Mouse (Mus musculus) kidney, embryonic 16.5 days (tissue): ENCODE measurements at regions not wholly inside any gene's neighbourhood (a gene's known extent, or its start where the extent isn't known, plus 50 kb on each side); places are given as distances from the start of the nearest gene placed in this dataset.

ENCODE experiments used
- ATAC-seq: fragments of 200-750 bp; cut with Nextera tagmentation; 2 replicates; pipeline ENCODE4 v1.8.0; 2017; ENCODE audit warnings: moderate TSS enrichment; ENCODE audit not compliant: low FRiP score, low TSS enrichment
- H3K27ac ChIP-seq: fragments of 300-500 bp; sonication (generic); 2 replicates; pipeline ENCODE4 v1.5.1; 2014; ENCODE audit warnings: low read length
- H3K27me3 ChIP-seq: fragments of 300-500 bp; sonication (generic); 2 replicates; pipeline ENCODE4 v1.6.1; 2014; ENCODE audit warnings: low read length, control low read depth, mixed read lengths; ENCODE audit not compliant: insufficient read depth
- H3K36me3 ChIP-seq: fragments of 300-500 bp; sonication (generic); 2 replicates; pipeline ENCODE4 v1.6.1; 2014; ENCODE audit warnings: low read length, control low read depth, mixed read lengths; ENCODE audit not compliant: insufficient read depth
- H3K4me1 ChIP-seq: fragments of 300-500 bp; sonication (generic); 2 replicates; pipeline ENCODE4 v1.6.1; 2014; ENCODE audit warnings: low read length, control low read depth, mixed read lengths; ENCODE audit not compliant: insufficient read depth
- H3K4me2 ChIP-seq: fragments of 300-500 bp; sonication (generic); replicated peaks from 2 replicates; pipeline ENCODE4 v1.6.1; 2014; ENCODE audit warnings: low read depth, low read length
- H3K4me3 ChIP-seq: fragments of 300-500 bp; sonication (generic); 2 replicates; pipeline ENCODE4 v1.5.1; 2014; ENCODE audit warnings: mild to moderate bottlenecking, low read length
- H3K9ac ChIP-seq: fragments of 300-500 bp; sonication (generic); replicated peaks from 2 replicates; pipeline ENCODE4 v1.6.1; 2014; ENCODE audit warnings: low read length
- H3K9me3 ChIP-seq: fragments of 300-500 bp; sonication (generic); 2 replicates; pipeline ENCODE4 v1.6.1; 2016; ENCODE audit warnings: low read length, control low read depth
- whole genome bisulfite sequencing: fragments of 180-500 bp; shearing (Covaris S2); extraction: QIAGEN DNeasy Blood & Tissue Kit; methylation state at CpG from one replicate; pipeline ENCODE4 v1.1.7; 2014; 5-methylcytosine and 5-hydroxymethylcytosine counted together

- Histone ChIP-seq H3K36me3 (no peaks in the 10 kb centered on the region), H3K27ac (no peak overlapping the region)
- ATAC-seq: no peak
These were observed 1185.9 kb downstream of the Gsdmc2 start for GRCm38 (mm10) chr15:62659096-62659495.

DNA sequence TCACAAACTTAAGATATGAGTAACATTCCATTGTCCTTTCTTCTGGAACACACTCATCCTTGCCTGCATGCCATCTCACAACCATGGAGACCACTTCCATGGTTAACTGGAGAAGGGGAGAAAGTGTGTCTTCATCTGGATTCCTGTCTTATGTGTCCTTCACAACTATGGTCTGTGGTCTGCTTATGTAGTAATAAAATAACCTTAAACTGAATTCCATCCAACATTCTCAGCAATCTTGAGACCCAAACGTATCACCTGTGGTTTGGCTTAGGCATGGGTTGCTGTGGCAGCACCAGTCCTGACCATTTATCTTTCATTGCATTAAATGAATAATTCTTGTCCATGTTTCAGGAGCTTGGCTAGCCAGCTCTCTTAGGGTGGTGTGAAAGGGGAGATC, 1186.3 kb downstream of the Gsdmc2 start:
- no peaks in the 10 kb centered on the region for H3K27me3 ChIP-seq
- no peaks in the 10 kb centered on the region for H3K9me3 ChIP-seq
- no peaks in the 10 kb centered on the region for H3K36me3 ChIP-seq
- H3K27ac ChIP-seq: no peak overlapping the region
- WGBS: 91% methylated on average over 1 of the region's 1 CpGs
- no peak for ATAC-seq
- H3K4me2 ChIP-seq: no peak overlapping the region
- no peaks in the 10 kb centered on the region for H3K4me1 ChIP-seq
- no peak overlapping the region for H3K4me3 ChIP-seq
- H3K9ac ChIP-seq: no peak overlapping the region

More at GRCm38 (mm10) chr15:62659096-62659495, 1185.9 kb downstream of the Gsdmc2 start:
- no peaks in the 10 kb centered on the region for H3K27me3 ChIP-seq
- 78% methylated on average over 4 of the region's 4 CpGs for WGBS
- H3K9ac ChIP-seq: no peak overlapping the region
- no peaks in the 10 kb centered on the region for H3K9me3 ChIP-seq
- H3K4me1 ChIP-seq: no peaks in the 10 kb centered on the region
- H3K4me2 ChIP-seq: no peak overlapping the region
- H3K4me3 ChIP-seq: no peak overlapping the region

GRCm38 (mm10) chr15:62646476-62647168, 1198.4 kb downstream of the Gsdmc2 start:
- H3K36me3 ChIP-seq: no peaks in the 10 kb centered on the region
- H3K4me3 ChIP-seq: no peak overlapping the region
- H3K27ac ChIP-seq: no peak overlapping the region
- ATAC-seq: no peak
- H3K4me2 ChIP-seq: no peak overlapping the region
- H3K4me1 ChIP-seq: no peaks in the 10 kb centered on the region
- no peaks in the 10 kb centered on the region for H3K9me3 ChIP-seq
- 55% methylated on average over 6 of the region's 6 CpGs for WGBS
- no peaks in the 10 kb centered on the region for H3K27me3 ChIP-seq
- no peak overlapping the region for H3K9ac ChIP-seq

- Histone ChIP-seq H3K36me3 (no peaks in the 10 kb centered on the region), H3K4me1 (no peaks in the 10 kb centered on the region), H3K4me2 (no peak overlapping the region), H3K9ac (no peak overlapping the region), H3K27me3 (no peaks in the 10 kb centered on the region), H3K4me3 (no peak overlapping the region), H3K9me3 (no peaks in the 10 kb centered on the region), H3K27ac (no peak overlapping the region)
- no peak for ATAC-seq
- 78% methylated on average over 2 of the region's 2 CpGs for WGBS
These were observed 1200.2 kb downstream of the Gsdmc2 start for GRCm38 (mm10) chr15:62644744-62645143.

DNA sequence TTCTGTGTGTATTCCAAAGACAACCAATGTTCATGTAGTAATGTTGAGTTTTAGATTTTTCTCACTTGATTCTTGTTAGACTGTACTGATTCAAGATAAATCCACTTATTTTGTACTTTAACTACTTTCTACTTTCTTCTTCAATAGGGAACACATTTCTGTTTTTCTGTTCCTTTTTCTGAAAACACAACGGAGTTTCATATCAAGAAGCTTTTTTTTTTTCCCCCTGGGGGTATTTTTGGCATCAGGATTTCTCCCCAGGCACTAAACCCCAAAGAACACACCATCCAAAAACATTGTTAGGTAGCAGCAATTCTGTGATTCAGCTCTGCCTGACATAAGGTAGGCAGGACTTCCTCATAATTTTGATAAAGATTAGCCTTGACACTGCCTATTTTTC, 1200.7 kb downstream of the Gsdmc2 start:
- no peaks in the 10 kb centered on the region for H3K27me3 ChIP-seq
- H3K9ac ChIP-seq: no peak overlapping the region
- no peak overlapping the region for H3K27ac ChIP-seq
- H3K4me3 ChIP-seq: no peak overlapping the region
- 85% methylated on average over 1 of the region's 1 CpGs for whole genome bisulfite sequencing
- H3K36me3 ChIP-seq: no peaks in the 10 kb centered on the region
- H3K4me1 ChIP-seq: no peaks in the 10 kb centered on the region
- H3K9me3 ChIP-seq: no peaks in the 10 kb centered on the region
- H3K4me2 ChIP-seq: no peak overlapping the region
- no peak for ATAC-seq

GRCm38 (mm10) chr15:62641051-62641710, 1203.8 kb downstream of the Gsdmc2 start:
- no peaks in the 10 kb centered on the region for H3K9me3 ChIP-seq
- no peak overlapping the region for H3K4me2 ChIP-seq
- no peak overlapping the region for H3K9ac ChIP-seq
- WGBS: 83% methylated on average over 7 of the region's 7 CpGs
- no peak for ATAC-seq
- H3K27ac ChIP-seq: no peak overlapping the region
- no peaks in the 10 kb centered on the region for H3K36me3 ChIP-seq
- no peaks in the 10 kb centered on the region for H3K4me1 ChIP-seq
- no peak overlapping the region for H3K4me3 ChIP-seq
- H3K27me3 ChIP-seq: no peaks in the 10 kb centered on the region

DNA sequence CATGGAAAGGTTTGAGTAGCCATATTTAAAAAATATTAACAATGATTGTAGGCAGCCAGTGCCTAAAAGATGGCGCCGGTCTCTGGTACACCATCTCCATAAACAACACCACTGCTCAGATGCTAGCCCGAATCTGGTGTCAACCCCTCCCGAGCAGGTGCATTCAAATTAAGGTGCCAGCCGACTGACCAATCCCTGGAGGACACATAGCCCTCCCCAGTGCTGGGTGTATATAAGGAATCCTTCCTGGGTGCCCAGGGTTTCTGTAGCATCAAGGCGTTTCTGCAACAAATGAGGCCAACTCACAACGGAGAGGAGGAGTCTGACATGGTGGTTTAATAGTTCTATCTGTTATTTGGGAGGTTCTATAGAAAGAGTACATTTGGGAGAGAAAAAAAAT, 1219.6 kb downstream of the Gsdmc2 start:
- ATAC-seq: no peak
- no peaks in the 10 kb centered on the region for H3K4me1 ChIP-seq
- H3K4me2 ChIP-seq: no peak overlapping the region
- no peak overlapping the region for H3K27ac ChIP-seq
- H3K9ac ChIP-seq: no peak overlapping the region
- H3K4me3 ChIP-seq: no peak overlapping the region
- no peaks in the 10 kb centered on the region for H3K36me3 ChIP-seq
- H3K9me3 ChIP-seq: no peaks in the 10 kb centered on the region
- 96% methylated on average over 7 of the region's 7 CpGs for WGBS
- H3K27me3 ChIP-seq: no peaks in the 10 kb centered on the region

DNA sequence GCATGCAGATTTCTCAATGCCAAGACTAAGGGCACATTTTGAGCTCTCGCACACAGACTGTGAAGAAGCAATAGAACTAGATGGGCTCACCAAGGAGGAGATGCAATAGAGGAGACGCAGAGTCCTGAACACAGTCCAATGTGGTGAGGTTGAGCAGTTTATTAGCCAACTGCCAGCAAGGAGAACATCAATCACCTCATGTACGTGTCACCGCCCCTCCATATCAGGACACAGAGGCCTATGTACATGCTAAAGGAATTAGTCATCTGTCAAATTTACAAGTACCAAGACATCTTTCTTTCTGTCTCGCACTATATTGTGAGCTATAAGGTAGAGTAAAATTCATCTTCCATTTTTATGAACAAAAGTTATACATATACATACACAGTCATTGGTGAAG, 1228.9 kb downstream of the Gsdmc2 start:
- WGBS: 88% methylated on average over 5 of the region's 5 CpGs
- ATAC-seq: no peak
- no peaks in the 10 kb centered on the region for H3K27me3 ChIP-seq
- H3K9me3 ChIP-seq: no peaks in the 10 kb centered on the region
- no peak overlapping the region for H3K9ac ChIP-seq
- no peak overlapping the region for H3K27ac ChIP-seq
- H3K36me3 ChIP-seq: no peaks in the 10 kb centered on the region
- H3K4me3 ChIP-seq: no peak overlapping the region
- no peak overlapping the region for H3K4me2 ChIP-seq
- no peaks in the 10 kb centered on the region for H3K4me1 ChIP-seq

DNA sequence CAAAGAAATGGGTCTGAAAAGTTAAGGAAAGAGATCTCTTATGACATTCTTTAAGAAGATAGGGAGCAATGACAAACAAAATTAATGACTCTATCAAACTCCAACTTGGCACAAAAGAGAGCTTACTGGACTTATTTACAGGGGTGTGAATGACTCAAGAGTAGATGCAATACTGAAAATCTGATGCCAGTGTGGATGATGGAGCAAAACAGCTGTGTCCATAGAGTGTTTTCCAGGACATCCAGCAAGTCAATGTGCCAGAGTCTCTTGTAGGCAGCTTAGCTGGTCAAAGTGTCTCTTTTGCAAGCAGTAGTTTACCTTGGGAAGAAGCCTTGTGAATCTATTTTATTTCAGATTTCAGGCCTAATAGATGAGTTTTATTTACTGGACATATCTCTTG, 1248.2 kb downstream of the Gsdmc2 start:
- Histone ChIP-seq H3K27me3 (no peaks in the 10 kb centered on the region), H3K9me3 (no peaks in the 10 kb centered on the region), H3K4me1 (no peaks in the 10 kb centered on the region), H3K27ac (no peak overlapping the region), H3K4me3 (no peak overlapping the region), H3K9ac (no peak overlapping the region), H3K4me2 (no peak overlapping the region), H3K36me3 (no peaks in the 10 kb centered on the region)
- ATAC-seq: no peak

GRCm38 (mm10) chr15:62588580-62588979, 1256.4 kb downstream of the Gsdmc2 start:
- Histone ChIP-seq H3K4me3 (no peak overlapping the region), H3K36me3 (no peaks in the 10 kb centered on the region), H3K27me3 (no peaks in the 10 kb centered on the region), H3K27ac (no peak overlapping the region), H3K4me2 (no peak overlapping the region), H3K4me1 (no peaks in the 10 kb centered on the region), H3K9me3 (no peaks in the 10 kb centered on the region), H3K9ac (no peak overlapping the region)
- WGBS: 57% methylated on average over 3 of the region's 3 CpGs
- no peak for ATAC-seq
